Mouse (Mus musculus) c-Kit-positive CD71-positive TER-119-negative erythroid progenitor cells, embryonic 14.5 days (primary cell): ENCODE measurements around the gene Fzd1.

Source experiments
- DNase-seq: peaks from one replicate; pipeline ENCODE4 v3.0.0-alpha.2; 2013; ENCODE audit warnings: low read depth

The Fzd1 gene

DNA sequence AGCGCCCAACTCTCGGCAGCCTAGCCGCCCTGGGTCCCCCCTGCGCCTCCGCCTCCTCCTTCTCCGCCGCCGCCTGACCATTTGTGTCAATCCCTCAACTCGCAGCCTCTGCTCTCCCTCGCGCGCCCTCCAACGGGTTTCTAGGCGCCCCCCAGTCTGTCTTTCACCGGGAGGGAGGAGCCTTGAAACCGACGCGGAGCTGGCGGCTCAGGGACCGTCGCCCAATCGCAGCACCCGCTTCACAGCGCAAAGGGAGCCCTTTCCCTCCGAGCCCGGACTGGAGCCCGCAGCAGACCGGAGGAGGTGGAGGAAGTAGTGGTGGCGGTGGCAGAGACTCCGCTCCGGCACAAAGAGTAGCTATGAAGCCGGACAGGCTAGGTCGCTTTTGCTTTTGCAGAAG, at the start of gene Fzd1:
Fzd1 (minus strand) TSS at position 134 of the 400 bp plus-strand sequence.
- DNase-seq = no peak

GRCm38 (mm10) chr5:4805228-4805627, 47.4 kb upstream of the Fzd1 start:
- no peak for DNase-seq

DNA sequence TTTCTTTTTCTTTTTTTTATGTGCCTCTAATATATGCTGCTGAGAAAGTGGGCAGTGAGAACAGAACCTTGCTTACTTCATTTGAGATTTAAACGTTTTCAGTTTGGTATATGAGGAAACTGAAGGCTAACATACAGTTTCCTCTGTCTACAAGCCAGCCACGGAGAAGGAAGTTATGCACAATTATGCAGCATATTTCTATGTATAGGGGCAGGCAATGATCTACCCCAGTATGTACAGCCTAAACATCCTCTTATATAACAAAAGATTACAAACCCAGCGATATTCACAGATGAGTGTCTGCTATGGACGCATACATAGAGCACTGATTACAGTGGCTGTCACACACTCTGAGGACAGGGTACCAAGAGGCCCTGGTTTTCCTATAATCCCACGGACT, 45.9 kb upstream of the Fzd1 start:
- no peak for DNase-seq

DNA sequence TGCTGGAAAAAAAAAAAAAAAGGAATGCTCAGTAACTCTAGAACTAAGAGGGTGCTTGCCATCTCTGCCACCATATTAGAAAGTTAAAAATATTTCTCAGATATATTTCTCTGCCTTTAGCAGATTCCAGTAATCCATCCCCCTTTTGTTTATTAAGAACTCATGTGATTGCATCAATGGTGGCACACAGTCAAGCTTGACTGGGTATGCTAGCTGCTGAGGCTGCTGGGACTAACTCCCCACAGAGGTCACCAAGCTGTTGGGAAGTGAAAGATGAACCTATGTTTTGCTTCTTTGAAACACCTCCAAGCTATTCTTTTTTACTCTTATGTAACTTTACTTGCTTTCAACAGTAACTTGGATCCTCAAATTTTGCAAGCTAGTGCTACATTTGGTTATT, 44.1 kb upstream of the Fzd1 start:
- DNase-seq = no peak

DNA sequence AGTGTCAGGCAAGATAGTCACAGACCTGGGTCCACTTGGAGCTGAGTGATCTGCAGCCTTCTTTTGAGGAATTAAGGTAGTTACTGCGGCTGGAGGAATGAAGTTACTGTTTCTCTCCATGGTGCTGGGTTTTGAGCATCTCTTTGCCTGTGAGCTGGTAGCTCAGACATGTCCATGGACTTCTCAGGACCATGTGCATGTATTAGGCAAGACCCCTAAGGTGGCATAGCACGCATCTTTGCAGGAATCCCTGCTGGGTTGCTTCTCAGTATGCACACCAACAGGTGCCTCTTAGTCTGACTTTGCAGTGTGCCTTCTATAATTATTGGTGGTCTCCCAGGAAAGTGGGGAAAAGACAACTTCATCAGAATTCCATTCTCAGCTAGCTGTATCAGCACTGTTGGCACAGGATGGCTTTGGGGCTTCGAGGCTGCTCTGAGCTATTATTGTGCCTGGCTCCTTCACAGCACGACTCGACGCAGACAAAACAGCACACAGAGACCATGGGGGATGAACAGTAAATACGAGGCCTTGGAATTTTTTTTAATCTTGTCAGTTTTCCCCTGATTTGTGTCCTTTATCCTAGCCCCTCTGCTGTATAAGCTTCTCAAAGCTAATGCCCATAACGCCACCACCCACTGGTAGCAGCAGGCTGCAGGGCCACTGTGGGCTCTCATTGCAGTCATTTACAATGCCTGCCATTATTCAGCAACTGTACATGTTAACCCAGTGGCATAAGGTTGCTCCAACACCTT, 43.4 kb upstream of the Fzd1 start:
- DNase-seq = no peak

- no peak for DNase-seq
These were observed 33.4 kb upstream of the Fzd1 start for GRCm38 (mm10) chr5:4791219-4791618.

GRCm38 (mm10) chr5:4790265-4790664, 32.4 kb upstream of the Fzd1 start:
- DNase-seq = no peak

GRCm38 (mm10) chr5:4788484-4788883, 30.6 kb upstream of the Fzd1 start:
- DNase-seq = no peak

GRCm38 (mm10) chr5:4786816-4787215, 29.0 kb upstream of the Fzd1 start:
- DNase-seq = no peak

- DNase-seq = no peak
These were observed 20.4 kb upstream of the Fzd1 start for GRCm38 (mm10) chr5:4778274-4778673.

DNA sequence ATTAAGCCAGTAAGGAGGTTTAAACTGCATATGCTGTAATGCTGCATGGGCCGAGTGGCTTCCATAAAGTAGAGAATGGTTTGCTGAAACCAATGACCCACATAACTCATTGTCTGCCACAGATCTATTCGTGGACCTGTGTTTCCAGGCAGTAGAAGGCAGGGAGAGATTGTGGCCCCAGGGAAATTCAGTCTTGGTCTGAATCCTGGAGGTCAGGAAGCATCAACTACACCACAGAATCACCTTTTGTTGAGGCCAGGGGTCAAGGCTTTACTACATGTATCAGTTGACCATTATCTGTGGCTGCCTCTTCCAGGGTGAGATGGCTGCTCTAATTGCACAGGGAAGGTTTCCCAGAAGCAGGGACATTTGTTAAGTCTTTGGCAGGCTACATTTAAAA, 18.7 kb upstream of the Fzd1 start:
- no peak for DNase-seq

DNA sequence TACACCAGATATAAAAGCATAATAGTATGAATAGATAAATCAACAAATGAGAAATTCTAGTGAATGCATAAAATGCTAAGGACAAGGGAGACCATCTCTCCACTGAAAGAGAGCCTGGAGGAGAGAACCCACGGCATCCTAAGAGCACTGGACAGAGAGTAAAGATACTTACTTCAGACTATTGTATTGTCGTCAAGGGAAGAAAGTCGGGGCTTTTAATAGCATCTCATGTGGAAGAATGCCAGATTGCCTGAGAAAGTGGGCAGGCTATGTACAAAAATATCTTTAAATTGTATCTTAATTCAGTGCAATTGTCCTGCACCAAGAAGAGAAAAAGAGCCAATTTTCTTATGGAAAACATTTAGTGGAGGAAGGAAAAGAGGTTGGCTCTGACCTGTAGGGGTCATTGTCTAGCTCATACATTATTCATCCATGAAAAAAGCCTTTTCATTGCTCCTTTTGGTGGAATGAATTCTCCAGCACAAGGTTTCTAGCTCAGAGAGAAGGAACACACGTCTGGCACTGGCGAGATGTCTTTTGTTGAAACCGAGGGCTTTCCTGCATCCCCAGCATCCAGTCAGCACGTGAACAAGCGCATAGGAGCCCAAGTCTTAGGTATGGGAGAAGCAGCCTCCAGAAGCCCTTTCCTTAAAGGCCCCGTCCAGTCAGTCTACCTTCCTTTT, 15.4 kb upstream of the Fzd1 start:
- no peak for DNase-seq

- no peak for DNase-seq
These were observed 12.8 kb upstream of the Fzd1 start for GRCm38 (mm10) chr5:4770609-4771008.

- DNase-seq = no peak
These were observed 10.1 kb upstream of the Fzd1 start for GRCm38 (mm10) chr5:4767896-4768295.

DNA sequence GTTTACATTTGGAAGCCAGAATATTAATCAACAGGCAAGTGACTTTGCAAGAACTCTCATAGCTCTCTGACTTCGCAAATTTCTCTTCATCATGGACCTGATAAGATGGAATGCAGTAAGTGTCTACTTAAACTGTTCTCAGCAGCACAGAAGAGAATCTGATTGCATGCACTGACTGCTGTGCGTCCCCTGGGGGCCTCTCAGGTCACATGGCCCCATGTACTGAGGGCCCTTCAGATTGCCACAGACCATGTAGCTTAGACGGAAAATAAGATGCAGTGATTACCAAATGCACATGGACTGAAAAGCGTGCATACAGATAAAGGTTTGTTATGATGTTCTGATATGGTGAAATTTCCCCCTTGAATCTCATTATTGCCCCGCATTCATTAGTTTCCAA, 8.9 kb upstream of the Fzd1 start:
- no peak for DNase-seq

- DNase-seq = no peak
These were observed 4.1 kb upstream of the Fzd1 start for GRCm38 (mm10) chr5:4761891-4762290.

GRCm38 (mm10) chr5:4758331-4759080, 671 bp upstream of the Fzd1 start:
- no peak for DNase-seq

DNA sequence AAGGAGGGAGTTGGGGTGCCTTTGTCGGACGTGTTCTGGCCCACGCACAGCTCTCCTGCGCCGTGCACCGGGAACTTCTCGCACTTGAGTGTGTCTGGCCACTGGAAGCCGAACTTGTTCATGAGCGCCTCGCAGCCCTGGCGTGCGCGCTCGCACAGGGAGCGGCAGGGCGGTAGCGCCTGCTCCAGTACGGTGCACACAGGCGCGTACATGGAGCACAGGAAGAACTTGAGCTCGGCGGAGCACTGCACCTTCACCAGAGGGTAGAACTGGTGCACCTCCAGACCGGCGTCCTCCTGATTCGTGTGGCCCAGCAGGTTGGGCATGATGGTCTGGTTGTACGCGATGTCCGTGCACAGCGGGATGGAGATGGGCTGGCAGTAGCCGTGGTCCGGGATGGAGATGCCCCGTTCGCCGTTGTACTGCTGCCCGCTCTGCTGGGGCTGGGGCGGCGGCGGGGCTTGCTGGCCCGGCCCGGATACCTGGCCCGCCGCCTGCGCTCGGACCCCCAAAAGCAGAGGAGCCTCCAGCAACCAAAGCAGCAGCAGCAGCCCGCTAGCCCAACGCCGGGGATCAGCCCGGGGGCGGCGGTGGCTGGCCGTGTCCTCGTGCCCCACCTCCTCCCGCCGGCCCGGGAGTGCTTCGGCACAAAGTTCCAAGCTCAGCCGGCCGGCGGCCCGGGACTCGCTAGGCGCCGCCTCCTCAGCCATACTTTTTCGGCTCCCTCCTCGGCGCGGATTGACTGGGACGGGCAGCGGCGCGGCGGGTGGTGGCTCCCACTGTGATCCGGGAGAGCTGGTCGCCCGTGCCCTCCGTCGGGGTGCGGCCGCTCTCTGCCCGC, 744 bp downstream of the Fzd1 start:
- DNase-seq = no peak

- no peak for DNase-seq
These were observed 1.7 kb downstream of the Fzd1 start for GRCm38 (mm10) chr5:4756001-4756681.

DNA sequence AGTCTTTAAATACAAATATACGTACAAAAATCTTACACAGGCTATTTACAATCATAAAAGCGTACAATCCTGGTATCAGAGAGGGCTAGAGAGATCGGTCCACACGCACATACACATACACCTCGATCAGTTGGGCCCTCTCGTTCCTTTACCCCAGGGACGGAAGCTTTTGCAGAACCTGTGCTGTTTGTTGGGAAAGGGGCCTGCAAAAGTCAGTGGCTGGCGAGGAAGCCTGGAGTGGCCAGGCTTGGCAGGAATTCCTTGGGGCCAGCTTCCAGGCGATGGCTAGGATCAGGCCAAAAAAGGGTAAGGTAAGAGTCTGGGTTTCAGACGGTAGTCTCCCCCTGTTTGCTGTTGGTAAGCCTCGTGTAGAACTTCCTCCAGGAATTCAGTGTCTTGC, 2.5 kb downstream of the Fzd1 start:
- no peak for DNase-seq

DNA sequence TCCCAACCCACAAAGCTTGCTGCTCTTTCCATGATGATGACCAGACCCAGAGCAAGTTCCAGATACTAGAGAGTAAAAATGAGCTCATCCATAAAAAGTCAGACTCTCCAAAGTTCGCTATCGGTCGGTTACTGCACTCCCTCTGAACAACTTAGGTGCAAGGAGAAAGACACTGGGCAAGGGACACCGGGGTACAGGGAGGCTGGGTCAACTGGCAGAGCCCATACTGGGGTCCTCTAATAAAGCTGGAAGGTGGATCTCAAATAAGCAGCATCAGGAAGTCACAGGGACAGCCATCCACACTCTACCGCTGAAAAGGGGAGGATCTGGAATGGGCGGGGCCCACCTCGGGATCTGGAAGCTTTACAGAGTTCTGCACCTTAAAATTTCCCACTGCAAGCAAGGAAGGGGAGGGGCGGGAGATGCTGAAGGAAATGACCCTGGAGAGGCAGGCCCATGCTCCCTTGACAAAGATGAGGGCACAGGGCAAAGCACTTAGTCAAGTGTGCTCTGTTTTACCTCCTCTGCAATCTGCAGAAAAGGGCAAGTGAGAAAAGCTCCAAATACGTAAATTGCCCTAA, 3.0 kb downstream of the Fzd1 start:
- DNase-seq = no peak
